Mouse (Mus musculus): ENCODE results near the gene Ston1.

DNA sequence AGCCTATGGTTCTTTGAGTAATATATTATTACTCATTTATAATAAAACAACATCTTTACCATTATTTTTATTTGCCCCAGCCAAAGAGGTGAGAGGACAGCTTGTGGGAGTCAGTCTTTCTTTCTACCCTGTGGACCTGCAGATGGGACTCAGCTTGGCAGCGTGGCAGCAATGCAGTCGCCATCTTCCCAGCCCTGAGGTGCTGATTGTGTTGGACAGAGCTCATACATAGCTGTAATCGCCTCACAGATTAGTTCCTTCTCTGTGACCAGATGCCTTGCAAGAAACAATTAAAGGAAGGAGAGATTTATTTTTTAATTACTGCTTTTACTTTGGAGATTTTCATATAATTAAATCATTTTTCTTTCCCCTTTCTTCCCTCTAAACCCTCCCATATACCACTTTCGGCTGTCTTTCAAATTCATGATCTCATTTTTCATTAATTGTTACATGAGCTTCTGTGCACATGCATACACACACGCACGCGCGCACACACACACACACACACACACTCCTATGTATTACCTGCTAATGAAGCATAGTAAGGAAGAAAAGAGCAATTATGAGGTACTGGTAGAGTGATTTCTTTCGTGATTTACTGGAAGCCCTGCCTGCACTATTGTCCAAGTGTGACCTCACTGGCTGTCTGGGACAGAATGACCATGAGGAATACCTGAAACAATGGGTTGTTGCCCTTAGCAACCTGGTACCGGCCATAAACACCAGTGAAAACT, 27.5 kb upstream of the Ston1 start:
- no peak for TF ChIP-seq POLR2A (IDR thresholded peaks at IDR 0.05; ENCODE audit: borderline replicate concordance, control insufficient read depth, low read depth, low read length)
- no peak for TF ChIP-seq CTCF (IDR thresholded peaks at IDR 0.05; ENCODE audit: control insufficient read depth, insufficient read depth, low read length)
